Mouse (Mus musculus): ENCODE results near the gene Fsip1. TPM values are rescaled to one million over a fixed set of nuclear protein-coding genes. Genes with fewer than 3 reads are reported as not detected.

The Fsip1 gene
- total RNA-seq, 2 experiments from 2014 or later: not detected

DNA sequence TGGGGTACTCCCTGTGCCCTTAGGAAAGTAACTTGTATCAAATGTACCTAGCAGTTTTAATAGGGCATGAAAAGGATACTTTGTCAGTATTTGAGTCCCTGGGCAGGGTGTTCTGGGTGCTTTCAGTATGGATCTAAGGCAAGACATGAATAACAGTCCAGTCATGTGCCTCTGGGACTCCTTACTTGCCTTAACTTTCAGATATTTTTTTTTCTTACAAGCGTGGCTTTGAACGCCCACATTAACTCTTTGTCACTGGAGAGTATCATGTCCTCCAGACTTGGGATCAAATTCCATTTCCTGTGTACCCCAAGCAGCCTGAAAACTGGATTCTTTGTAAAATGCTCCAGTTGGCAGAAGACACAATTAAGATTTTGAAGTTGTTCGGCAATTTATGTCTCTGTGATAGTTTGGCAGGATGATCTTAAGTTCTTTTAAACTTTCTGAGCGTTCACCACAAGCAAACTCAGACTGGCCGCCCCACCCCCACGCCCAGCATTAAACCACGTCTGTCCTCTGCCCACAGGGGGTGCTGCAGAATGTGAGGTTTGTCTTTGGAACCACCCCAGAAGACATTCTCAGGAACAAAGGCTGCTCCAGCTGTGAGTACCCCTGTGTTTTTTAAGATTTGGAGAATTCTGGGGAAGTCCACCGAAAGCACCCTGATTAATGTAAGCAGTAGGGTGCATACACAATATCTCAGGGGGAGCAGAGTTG, 142.8 kb downstream of the Fsip1 start:
- DNase-seq: peak; percentile 27
- intact Hi-C loops (cut with DNase I; ENCODE audit: low total_unique reads): loop anchor here (5.0 kb wide), 2 partner anchors 332 to 572 kb away; no protein-coding TSS in a partner anchor

DNA sequence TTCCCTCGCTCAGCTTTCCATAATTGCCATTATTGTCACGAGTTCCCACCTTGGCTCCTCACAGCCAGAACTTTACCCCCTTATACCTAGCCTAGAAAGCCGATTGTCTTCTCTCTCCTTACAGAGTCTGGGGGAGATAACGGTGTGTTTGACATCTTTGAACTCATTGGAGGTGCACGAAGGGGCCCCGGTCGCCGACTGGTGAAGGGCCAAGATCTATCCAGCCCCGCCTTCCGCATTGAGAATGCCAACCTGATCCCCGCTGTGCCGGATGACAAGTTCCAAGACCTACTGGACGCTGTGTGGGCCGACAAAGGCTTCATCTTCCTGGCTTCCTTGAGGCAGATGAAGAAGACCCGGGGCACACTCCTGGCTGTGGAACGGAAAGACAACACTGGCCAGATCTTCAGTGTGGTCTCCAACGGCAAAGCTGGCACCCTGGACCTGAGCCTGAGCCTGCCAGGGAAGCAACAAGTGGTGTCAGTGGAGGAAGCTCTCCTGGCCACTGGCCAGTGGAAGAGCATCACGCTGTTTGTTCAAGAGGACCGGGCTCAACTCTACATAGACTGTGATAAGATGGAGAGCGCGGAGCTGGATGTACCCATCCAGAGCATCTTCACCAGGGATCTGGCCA, 143.8 kb downstream of the Fsip1 start:
- no peak for DNase-seq
- intact Hi-C loops (cut with DNase I; ENCODE audit: low total_unique reads): loop anchor here (5.0 kb wide), 2 partner anchors 331 to 571 kb away; no protein-coding TSS in a partner anchor

DNA sequence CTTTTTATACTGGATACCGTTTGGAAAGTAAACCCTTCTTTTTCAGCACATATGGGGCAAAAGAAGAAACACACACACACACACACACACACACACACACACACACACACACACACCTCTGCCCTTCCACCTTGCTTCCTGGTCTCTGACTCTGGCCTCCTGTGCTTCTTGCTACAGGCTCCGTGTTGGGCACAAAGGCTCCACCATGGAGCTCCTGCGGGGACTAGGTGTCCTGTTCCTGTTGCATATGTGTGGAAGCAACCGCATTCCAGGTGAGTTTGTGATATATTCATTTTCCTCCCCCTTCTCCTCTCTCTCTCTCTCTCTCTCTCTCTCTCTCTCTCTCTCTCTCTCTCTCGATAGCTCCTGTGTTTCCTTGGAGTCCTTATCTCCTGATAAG, 144.3 kb downstream of the Fsip1 start:
- no peak for DNase-seq
- intact Hi-C loops (cut with DNase I; ENCODE audit: low total_unique reads): loop anchor here (5.0 kb wide), 2 partner anchors 330 to 570 kb away; no protein-coding TSS in a partner anchor

DNA sequence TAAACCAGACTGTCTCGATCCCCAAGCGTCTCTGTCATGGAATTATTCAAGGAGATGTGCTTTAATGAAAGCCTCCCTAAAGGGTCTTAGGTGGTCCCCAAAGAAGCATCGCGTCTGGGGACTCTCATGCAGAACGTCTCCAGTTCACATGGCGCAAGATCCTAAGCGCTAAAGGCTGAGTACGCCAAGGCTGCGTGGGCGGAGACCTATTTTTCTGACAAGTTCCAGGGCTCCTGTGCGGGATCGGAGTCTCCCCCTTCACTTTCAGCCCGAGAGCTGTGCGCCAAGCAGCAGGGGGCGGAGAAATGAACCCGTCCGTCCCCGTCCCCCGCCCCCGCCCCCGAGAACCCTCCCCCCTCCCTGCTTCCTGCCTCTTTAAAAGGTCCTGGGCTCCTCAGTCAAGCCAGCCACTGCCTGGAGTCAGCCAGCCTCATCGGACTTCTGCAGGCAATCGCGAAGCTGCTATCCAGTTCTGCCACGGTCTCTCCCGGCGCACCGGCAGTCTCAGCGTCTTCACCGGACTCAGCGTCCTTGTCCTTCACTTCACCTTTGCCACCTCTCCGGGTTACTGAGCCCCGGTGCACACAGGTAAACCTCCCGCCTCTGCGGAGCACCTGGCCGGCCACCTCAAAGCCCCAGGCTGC, 145.2 kb downstream of the Fsip1 start, which contains the start of gene Thbs1:
TSS of gene Thbs1 (plus strand) at position 389 of the 644 bp plus-strand sequence.
- intact Hi-C loops (cut with DNase I; ENCODE audit: low total_unique reads): loop anchor here (5.0 kb wide), 2 partner anchors 329 to 569 kb away; no protein-coding TSS in a partner anchor

DNA sequence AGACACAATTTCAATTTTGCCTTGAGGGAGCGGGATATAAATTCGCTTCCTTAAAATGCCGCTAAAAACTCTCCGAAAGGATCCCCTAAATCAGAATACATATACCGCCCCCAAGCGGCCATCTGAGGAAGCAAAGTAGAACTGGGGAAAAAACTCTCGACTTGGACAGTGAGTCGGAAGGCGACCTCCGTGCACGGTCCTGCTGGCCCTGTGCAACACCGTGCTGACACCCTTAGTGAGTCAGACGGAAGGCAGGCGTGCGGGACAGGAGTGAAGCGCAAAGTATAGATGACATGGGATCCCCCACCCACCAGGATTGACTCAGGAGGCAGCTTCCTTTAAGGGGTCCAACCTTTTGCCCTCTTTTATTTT, 145.7 kb downstream of the Fsip1 start:
- peak; percentile 83 for DNase-seq
- intact Hi-C loops (cut with DNase I; ENCODE audit: low total_unique reads): loop anchor here (5.0 kb wide), 2 partner anchors 329 to 569 kb away; no protein-coding TSS in a partner anchor

More for the DNA sequence above, 145.2 kb downstream of the Fsip1 start, which contains the start of gene Thbs1:
- peak; percentile 82 for DNase-seq

DNA sequence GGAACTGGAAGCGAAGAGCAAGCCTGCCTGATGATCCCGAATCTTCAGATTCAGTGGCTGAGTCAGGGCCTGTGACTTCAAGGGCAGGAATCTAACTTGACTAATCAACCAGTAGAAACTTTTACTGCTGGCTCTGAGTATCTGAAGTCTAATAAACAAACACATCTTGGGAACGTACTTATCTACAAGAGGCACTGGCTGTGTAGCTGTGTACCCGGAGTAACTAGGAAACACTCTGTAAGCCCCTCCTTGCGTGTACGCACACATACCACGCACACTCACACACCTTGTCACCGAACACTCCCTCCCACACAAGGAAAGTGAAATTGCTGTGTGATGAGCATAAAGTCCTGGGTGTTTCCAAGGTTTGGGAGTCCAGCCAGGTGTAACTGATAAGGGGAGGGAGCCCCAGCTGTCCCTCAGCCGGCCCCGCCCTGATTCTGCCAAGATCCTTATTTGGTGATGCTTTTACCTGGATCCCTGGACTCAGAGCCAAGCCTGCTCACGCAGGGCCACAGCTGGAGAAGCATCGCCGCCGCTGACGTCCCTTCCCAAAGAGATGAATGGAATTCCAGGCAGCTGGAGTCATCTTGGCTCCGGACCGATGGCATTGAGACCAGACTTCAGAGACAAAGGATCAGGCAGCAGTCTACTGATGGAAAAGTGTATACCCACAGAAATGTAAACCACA, 146.4 kb downstream of the Fsip1 start:
- DNase-seq: peak; percentile 62
- intact Hi-C loops (cut with DNase I; ENCODE audit: low total_unique reads): loop anchor here (5.0 kb wide), 2 partner anchors 328 to 568 kb away; no protein-coding TSS in a partner anchor

DNA sequence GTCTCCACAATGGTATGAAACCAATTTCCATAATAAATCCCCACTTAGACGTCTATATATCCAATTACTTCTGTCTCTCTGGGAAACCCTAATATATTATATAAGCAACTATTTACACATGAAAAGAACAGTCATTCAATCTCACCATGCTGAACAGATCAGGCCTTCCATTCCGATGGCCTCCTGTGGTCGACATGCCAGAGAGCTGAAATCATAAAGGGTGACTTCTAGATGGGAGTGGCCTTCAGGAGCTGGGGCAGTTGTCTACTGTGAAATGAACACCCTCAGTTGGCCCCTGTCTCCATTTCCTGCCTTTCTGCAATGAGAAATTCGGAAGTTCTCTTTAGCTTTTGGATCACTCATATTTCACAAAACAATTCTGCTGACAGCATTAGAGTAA, 154.6 kb downstream of the Fsip1 start:
- DNase-seq: no peak
- intact Hi-C loops (cut with DNase I; ENCODE audit: low total_unique reads): no loop called here

DNA sequence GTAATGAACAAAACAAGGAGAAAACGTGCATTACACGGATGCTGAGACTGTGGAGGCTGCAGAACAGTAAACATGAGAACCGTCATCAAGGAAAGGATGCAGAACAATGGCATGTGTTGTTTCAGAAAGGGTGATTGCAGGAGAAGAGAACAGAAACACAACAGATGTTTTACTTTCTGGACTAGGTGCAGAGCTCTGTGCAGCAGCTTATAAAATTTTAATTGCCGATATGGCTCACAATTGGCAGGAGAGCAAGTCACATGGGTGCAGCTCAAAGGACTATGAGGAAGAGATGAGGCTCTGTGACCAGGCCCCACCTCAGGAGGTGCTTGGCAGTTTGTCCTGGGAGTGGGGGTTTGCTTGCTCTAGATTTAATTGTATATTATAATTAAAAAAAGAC, 157.7 kb downstream of the Fsip1 start:
- intact Hi-C loops (cut with DNase I; ENCODE audit: low total_unique reads): no loop called here
- no peak for DNase-seq

DNA sequence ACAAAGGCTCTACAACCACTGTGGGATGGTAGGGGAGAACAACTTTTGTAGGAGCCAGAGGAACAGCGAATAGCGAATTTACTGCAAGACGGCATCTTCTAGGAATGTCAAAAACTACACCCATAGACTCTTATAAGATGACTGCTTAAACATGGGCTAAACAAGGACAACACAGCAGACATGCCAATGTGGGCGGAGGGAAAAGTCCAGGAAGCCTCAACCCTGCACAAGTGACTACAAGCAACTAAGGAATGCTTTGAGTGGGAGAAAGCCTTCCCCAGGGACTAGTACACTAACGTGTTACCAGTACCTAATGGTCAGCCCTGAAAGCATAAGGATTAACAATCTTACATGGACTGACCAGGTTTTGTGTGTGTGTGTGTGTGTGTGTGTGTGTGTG, 165.5 kb downstream of the Fsip1 start:
- DNase-seq: peak; percentile 50
- intact Hi-C loops (cut with DNase I; ENCODE audit: low total_unique reads): no loop called here

DNA sequence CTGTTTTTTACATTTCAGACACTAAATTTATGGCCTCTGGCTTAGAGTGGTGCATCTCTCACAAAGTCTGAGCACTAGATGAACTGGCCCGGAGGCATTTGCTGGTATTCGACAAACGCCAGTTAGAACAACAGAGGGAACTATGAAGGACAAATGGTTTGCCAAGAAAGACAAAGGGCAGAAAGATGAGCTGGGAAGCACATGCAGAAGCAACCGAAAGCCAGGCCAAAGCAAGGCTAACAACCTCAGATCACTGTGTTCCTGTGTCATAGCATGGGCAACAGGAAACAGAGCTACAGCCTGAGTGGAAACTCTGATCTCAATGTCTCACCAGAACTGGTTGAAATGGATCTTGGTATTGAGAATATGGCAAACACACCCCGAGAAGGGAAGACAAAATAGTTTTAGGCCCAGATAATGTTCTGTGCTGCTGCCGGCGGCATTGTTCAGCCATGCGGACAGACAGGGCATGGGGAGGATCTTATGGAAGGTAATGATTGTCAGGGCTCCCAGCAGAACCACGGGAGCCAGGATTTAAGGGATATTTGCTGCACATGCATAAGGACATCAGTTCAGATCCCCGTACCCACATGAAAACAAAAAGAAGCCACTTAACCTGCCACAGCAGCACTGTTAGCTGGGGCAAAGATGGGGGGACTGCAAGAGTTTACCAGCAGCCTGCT, 169.6 kb downstream of the Fsip1 start:
- intact Hi-C loops (cut with DNase I; ENCODE audit: low total_unique reads): no loop called here
- DNase-seq: no peak

DNA sequence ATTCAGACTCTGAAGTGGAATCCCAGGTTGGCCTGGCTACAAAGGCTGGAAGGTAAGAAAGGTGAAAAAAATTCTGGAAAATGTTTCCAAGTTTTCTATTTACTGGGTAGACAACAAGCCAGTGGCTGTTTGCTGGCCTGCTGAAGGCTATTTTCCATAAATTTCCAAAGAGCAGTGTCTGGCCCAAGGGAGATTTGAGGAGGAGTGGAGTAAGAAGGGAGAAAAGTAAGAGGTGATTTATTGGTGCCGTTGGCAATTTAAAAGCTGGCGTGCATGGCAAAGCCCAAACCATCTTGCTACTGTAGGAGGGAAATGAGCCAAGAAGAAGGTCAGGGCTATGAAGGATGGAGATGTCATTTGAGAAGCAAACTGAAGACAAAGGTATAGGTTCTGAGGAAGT, 171.1 kb downstream of the Fsip1 start:
- DNase-seq: no peak
- intact Hi-C loops (cut with DNase I; ENCODE audit: low total_unique reads): no loop called here

DNA sequence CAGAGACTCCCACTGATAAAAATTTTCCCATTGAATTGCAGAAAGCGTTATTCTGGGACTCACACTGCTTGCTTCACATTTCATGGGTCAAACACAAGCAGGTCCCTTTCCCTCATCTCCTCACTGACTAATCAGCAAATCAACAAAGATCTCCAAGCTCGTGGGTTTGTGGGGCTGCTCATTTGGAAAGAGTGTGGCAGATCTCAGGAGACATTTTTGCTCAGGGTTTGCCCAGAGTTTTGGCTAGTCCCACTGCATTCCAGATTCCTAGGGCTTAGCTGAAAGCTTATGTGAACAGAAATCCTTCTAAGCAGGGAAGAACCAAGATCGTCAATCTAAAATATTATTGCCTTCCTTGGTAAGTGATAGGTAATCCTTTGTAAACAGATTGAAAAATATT, 172.1 kb downstream of the Fsip1 start:
- intact Hi-C loops (cut with DNase I; ENCODE audit: low total_unique reads): no loop called here
- DNase-seq: no peak

DNA sequence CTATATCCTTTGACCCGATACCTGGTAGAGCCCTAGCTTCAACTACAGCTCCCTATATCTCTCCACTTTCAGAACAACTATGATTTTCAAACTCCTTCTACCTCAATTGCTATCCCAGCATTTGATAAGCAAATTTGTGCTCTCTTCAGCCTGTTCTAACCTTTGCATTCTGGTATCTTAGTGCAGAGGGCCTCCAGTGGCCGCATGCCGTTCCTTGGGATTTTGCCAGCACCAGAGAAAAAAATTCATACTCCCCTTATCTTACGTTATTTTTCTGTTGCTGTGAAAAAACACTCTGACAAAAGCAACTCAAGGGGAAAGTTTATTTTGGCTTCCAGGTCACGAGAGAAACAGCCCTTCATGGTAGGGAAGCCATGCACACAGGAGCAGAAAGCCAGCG, 173.1 kb downstream of the Fsip1 start:
- DNase-seq: no peak
- intact Hi-C loops (cut with DNase I; ENCODE audit: low total_unique reads): no loop called here

DNA sequence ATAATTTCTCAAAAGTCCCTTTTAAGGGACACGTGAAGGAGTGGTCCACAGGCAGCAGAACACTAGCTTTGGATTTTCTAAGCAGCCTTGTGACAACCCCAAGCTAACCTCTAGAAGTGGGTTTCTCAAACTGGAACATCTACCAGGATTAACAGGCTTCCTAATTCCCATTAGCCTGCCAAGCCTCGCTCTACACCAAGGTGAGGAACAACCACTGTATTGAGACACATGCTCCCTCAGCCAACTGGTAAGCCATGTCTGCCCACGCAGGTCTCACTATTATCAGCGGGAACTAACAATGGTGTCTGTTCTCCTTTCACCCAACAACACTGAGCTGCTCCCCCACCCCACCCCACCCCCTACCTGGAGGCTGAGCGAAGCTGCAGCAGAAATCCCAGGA, 175.2 kb downstream of the Fsip1 start:
- DNase-seq: no peak
- intact Hi-C loops (cut with DNase I; ENCODE audit: low total_unique reads): no loop called here

Small RNA genes within 50 kb of the gene (microRNA-seq; reads per million reads assigned to microRNA genes)
- 0 reads per million in 2 experiments for gene Gm22800

Other genes with a start within 250 kb of the Fsip1 start
- gene Thbs1, start 145.1 kb downstream of the Fsip1 start, total RNA-seq (2021): 10 to 100 TPM; 21.7 to 23.0 TPM
- gene Gpr176, start 116.5 kb upstream of the Fsip1 start, total RNA-seq (2021): under 1 TPM; 0.20 to 0.23 TPM
- gene Eif2ak4, start 131.7 kb upstream of the Fsip1 start, total RNA-seq (2021): 1 to 10 TPM; 4.0 to 6.2 TPM
- 100 to 1,000 TPM; 130 to 138 TPM for gene Srp14, start 222.7 kb upstream of the Fsip1 start, total RNA-seq (2021)

All from gastrocnemius, postnatal 14 days (tissue).